Mouse (Mus musculus) small intestine, adult 2 months (tissue): ENCODE measurements at regions not wholly inside any gene's neighbourhood (a gene's known extent, or its start where the extent isn't known, plus 50 kb on each side); places are given as distances from the start of the nearest gene placed in this dataset.

Experiments
- CTCF ChIP-seq: fragments of 200-500 bp; IDR thresholded peaks from 2 replicates; pipeline ENCODE4 v1.5.1; 2012; ENCODE audit warnings: low read depth, mild to moderate bottlenecking, control low read depth, inconsistent platforms, low read length, moderate library complexity, mixed read lengths; ENCODE audit not compliant: insufficient replicate concordance, insufficient read length; ENCODE audit errors: extremely low read depth
- POLR2A ChIP-seq: fragments of 200-500 bp; IDR thresholded peaks from 2 replicates; pipeline ENCODE4 v1.6.1; 2012; ENCODE audit warnings: low read depth, mild to moderate bottlenecking, control low read depth, inconsistent platforms, low read length, moderate library complexity

DNA sequence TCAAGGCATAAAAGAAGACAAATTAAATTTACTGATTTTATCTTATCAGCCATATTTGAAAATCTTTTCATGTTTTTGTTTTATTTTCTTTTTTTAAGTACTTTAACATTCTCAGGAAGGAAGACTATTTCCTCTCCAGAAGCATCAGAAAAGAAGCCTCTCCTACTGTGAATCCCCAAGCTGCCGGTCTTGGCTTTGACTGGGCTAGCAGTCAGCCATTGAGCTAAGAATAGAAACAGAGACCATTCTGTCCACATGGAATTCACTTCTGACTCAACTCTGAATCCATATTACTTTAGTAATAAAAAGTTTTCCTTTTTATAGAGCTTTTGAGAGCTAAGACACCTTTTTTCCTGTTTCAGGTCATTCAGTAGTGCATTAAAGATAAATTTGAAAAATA is 194.8 kb upstream of the Mbnl1 start:
- no peak for TF ChIP-seq POLR2A
- TF ChIP-seq CTCF: no peak
